Mouse (Mus musculus) liver, postnatal 0 days (tissue): ENCODE measurements around the gene Arhgef40. TPM values are rescaled to one million over a fixed set of nuclear protein-coding genes. Genes with fewer than 3 reads are reported as not detected.
"Not testable (repeated sequence)": the region's sequence is repeated elsewhere in the genome, so short reads cannot be mapped to it uniquely, and the experiment has no call there.

Source experiments
- ATAC-seq: fragments of 200-750 bp; cut with Nextera tagmentation; 2 replicates; pipeline ENCODE4 v1.8.0; 2017; ENCODE audit warnings: mild to moderate bottlenecking, moderate library complexity
- DNase-seq: peaks from one replicate; pipeline ENCODE4 v3.0.0-alpha.2; 2016
- H3K27ac ChIP-seq: fragments of 300-500 bp; sonication (generic); 2 replicates; pipeline ENCODE4 v1.5.1; 2014; ENCODE audit warnings: antibody characterized with exemption, moderate library complexity, mild to moderate bottlenecking, low read depth
- H3K27me3 ChIP-seq: fragments of 300-500 bp; sonication (generic); 2 replicates; pipeline ENCODE4 v1.6.1; 2014; ENCODE audit warnings: low read length, control low read depth, mixed read lengths; ENCODE audit not compliant: insufficient read depth
- H3K36me3 ChIP-seq: fragments of 300-500 bp; sonication (generic); replicated peaks from 2 replicates; pipeline ENCODE4 v1.6.1; 2014; ENCODE audit warnings: mild to moderate bottlenecking, control low read depth, low read length, moderate library complexity, mixed read lengths; ENCODE audit not compliant: insufficient read depth
- H3K4me1 ChIP-seq: fragments of 300-500 bp; sonication (generic); 2 replicates; pipeline ENCODE4 v1.6.1; 2014; ENCODE audit warnings: antibody characterized with exemption, mild to moderate bottlenecking, control low read depth; ENCODE audit not compliant: insufficient read depth
- H3K4me2 ChIP-seq: fragments of 300-500 bp; sonication (generic); 2 replicates; pipeline ENCODE4 v1.6.1; 2014; ENCODE audit warnings: low read depth, mild to moderate bottlenecking, low read length, moderate library complexity, mixed read lengths
- H3K4me3 ChIP-seq: fragments of 300-500 bp; sonication (generic); 2 replicates; pipeline ENCODE4 v1.5.1; 2014; ENCODE audit warnings: low read depth, low read length
- H3K9ac ChIP-seq: fragments of 300-500 bp; sonication (generic); replicated peaks from 2 replicates; pipeline ENCODE4 v1.6.1; 2014; ENCODE audit warnings: mild to moderate bottlenecking, moderate library complexity
- H3K9me3 ChIP-seq: fragments of 300-500 bp; sonication (generic); 2 replicates; pipeline ENCODE4 v1.6.1; 2016; ENCODE audit warnings: mild to moderate bottlenecking, control low read depth, low read length, mixed read lengths
- CTCF ChIP-seq: sonication (generic); IDR thresholded peaks from 2 replicates; pipeline ENCODE4 v1.5.1; 2016; ENCODE audit warnings: antibody characterized with exemption, low read depth
- EP300 ChIP-seq: IDR thresholded peaks from 2 replicates; pipeline ENCODE4 v1.6.1; 2016; ENCODE audit warnings: antibody characterized with exemption, low read depth, mild to moderate bottlenecking
- WGBS: fragments of 180-500 bp; shearing (Covaris S2); extraction: QIAGEN DNeasy Blood & Tissue Kit; methylation state at CpG from one replicate; pipeline ENCODE4 v1.1.7; 2014; ENCODE audit not compliant: insufficient replicate concordance; 5-methylcytosine and 5-hydroxymethylcytosine counted together
- polyA plus RNA-seq: library from polyadenylated mRNA; unstranded; fragments of >200 nt; fragmentation: Nextera tagmentation; extraction: Ambion mirVana; gene quantifications from 2 replicates; pipeline ENCODE4 v1.2.1, GENCODE M21; 2015

Arhgef40 gene
- polyA plus RNA-seq, 1 experiment from 2014 or later = 7.2 TPM

- no peak for ATAC-seq
- peaks cover 8% of the 10 kb centered on the region; the same call in 1 of the 2 replicates for H3K4me1 ChIP-seq
- WGBS = 66% methylated on average over 6 of the region's 6 CpGs
Measured at GRCm38 (mm10) chr14:52043446-52043845, 58.9 kb downstream of the Arhgef40 start.

GRCm38 (mm10) chr14:52044901-52045678, 60.6 kb downstream of the Arhgef40 start:
- 4% methylated on average over 8 of the region's 8 CpGs for WGBS
- H3K27ac ChIP-seq = no peak overlapping the region
- no peaks in the 10 kb centered on the region for H3K27me3 ChIP-seq
- no peaks in the 10 kb centered on the region for H3K36me3 ChIP-seq
- peak; percentile 69 for TF ChIP-seq CTCF
- TF ChIP-seq EP300 = no peak
- H3K4me2 ChIP-seq = no peak overlapping the region
- no peaks in the 10 kb centered on the region for H3K9me3 ChIP-seq
- no peak overlapping the region for H3K4me3 ChIP-seq
- H3K9ac ChIP-seq = no peak overlapping the region
- DNase-seq = peak; percentile 45
- peak; percentile 60 for ATAC-seq
- peaks cover 7% of the 10 kb centered on the region; the same call in 1 of the 2 replicates for H3K4me1 ChIP-seq

More at GRCm38 (mm10) chr14:52043446-52043845, 58.9 kb downstream of the Arhgef40 start:
- TF ChIP-seq CTCF (no peak), EP300 (no peak)
- Histone ChIP-seq H3K4me2 (no peak overlapping the region), H3K36me3 (no peaks in the 10 kb centered on the region), H3K9ac (no peak overlapping the region), H3K27ac (no peak overlapping the region), H3K4me3 (no peak overlapping the region), H3K9me3 (no peaks in the 10 kb centered on the region), H3K27me3 (no peaks in the 10 kb centered on the region)
- DNase-seq = no peak

- no peaks in the 10 kb centered on the region for H3K36me3 ChIP-seq
- no peak overlapping the region for H3K27ac ChIP-seq
- H3K9ac ChIP-seq = no peak overlapping the region
- TF ChIP-seq EP300 (no peak), CTCF (no peak)
- no peak for DNase-seq
- no peaks in the 10 kb centered on the region for H3K9me3 ChIP-seq
- no peak overlapping the region for H3K4me3 ChIP-seq
- ATAC-seq = no peak
- H3K27me3 ChIP-seq = no peaks in the 10 kb centered on the region
- H3K4me1 ChIP-seq = peaks cover 4% of the 10 kb centered on the region; the same call in 1 of the 2 replicates
- 72% methylated on average over 9 of the region's 9 CpGs for WGBS
- H3K4me2 ChIP-seq = no peak overlapping the region
Measured at GRCm38 (mm10) chr14:52045966-52046565, 61.5 kb downstream of the Arhgef40 start.

GRCm38 (mm10) chr14:52052720-52053119, 68.2 kb downstream of the Arhgef40 start:
- ATAC-seq, DNase-seq, H3K9me3 ChIP-seq, H3K4me2 ChIP-seq, H3K27me3 ChIP-seq, H3K27ac ChIP-seq, H3K4me1 ChIP-seq, H3K9ac ChIP-seq, H3K4me3 ChIP-seq, H3K36me3 ChIP-seq: not testable (repeated sequence)
- WGBS = 81% methylated on average over 3 of the region's 3 CpGs

Other genes starting within 250 kb of the Arhgef40 start
- gene Ang4, start 211.1 kb upstream of the Arhgef40 start, polyA plus RNA-seq = not detected in 2 replicates
- not detected in 2 replicates for gene AY358078, start 184.7 kb upstream of the Arhgef40 start, polyA plus RNA-seq
- gene Ear6, start 131.0 kb upstream of the Arhgef40 start, polyA plus RNA-seq = 2.7 and 3.0 TPM in 2 replicates
- gene Mettl17, start 99.9 kb upstream of the Arhgef40 start, polyA plus RNA-seq = 9.4 and 10.8 TPM in 2 replicates
- gene Slc39a2, start 91.8 kb upstream of the Arhgef40 start, polyA plus RNA-seq = 0.06 and 0.07 TPM in 2 replicates
- gene Ndrg2, start 70.6 kb upstream of the Arhgef40 start, polyA plus RNA-seq = 346 and 352 TPM in 2 replicates
- not detected in 2 replicates for gene Tppp2, start 66.3 kb upstream of the Arhgef40 start, polyA plus RNA-seq
- gene Rnase13, start 61.9 kb upstream of the Arhgef40 start, polyA plus RNA-seq = not detected in 2 replicates
- gene Tmem253, start 30.9 kb downstream of the Arhgef40 start, polyA plus RNA-seq = 0.23 and 0.31 TPM in 2 replicates
- gene Zfp219, start 36.0 kb downstream of the Arhgef40 start, polyA plus RNA-seq = 8.8 and 9.0 TPM in 2 replicates
- not detected in 2 replicates for gene Olfr221, start 57.7 kb downstream of the Arhgef40 start, polyA plus RNA-seq
- gene Hnrnpc, start 119.3 kb downstream of the Arhgef40 start, polyA plus RNA-seq = 124 and 129 TPM in 2 replicates
- 23.9 and 30.7 TPM in 2 replicates for gene Rpgrip1, start 126.0 kb downstream of the Arhgef40 start, polyA plus RNA-seq
- gene Supt16, start 212.7 kb downstream of the Arhgef40 start, polyA plus RNA-seq = 15.7 and 18.0 TPM in 2 replicates